Mouse (Mus musculus): ENCODE results near the gene Chrm4.

DNA sequence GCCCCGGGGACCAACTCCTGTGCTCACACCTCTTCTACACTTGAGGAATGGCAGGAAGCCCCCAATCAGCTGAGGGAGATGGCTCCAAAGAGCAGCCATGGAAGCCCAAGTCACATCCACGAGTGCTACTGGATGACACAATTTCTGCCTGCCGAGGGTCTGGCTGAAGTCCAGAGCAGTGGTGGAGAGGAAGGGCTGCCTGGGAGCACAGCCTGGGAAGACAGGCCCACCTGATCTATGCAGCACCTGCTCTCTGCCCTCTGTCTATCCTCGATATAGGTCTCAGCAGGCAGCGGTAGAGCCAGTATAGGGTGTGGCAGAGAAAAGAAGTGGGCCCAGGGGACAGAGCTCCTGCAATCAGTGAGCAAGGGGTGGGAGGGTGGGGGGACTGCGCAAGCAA, 19.8 kb downstream of the Chrm4 start:
- no peak for TF ChIP-seq CTCF (IDR thresholded peaks at IDR 0.05; ENCODE audit: borderline replicate concordance, extremely low read depth, insufficient read depth, insufficient read length)
- no peak for TF ChIP-seq POLR2A (IDR thresholded peaks at IDR 0.05; ENCODE audit: borderline replicate concordance, extremely low read depth, insufficient read depth, insufficient read length, poor library complexity, severe bottlenecking)
